Mouse (Mus musculus): ENCODE results near the gene Gm10722.
"Not testable (repeated sequence)": the region's sequence is repeated elsewhere in the genome, so short reads cannot be mapped to it uniquely, and the experiment has no call there.

Gm10722 gene

GRCm38 (mm10) chr9:3000445-3000972 is at the start of gene Gm10722:
Gene Gm10722, plus strand, starts transcription at chr9:3000922.
- peak; percentile 23 for DNase-seq

- DNase-seq: peak; percentile 31
Measured at GRCm38 (mm10) chr9:3001006-3001405, 284 bp downstream of the Gm10722 start.

- DNase-seq: peak; percentile 97
Measured at GRCm38 (mm10) chr9:3001948-3002659, 1.4 kb downstream of the Gm10722 start.

GRCm38 (mm10) chr9:3002794-3003396 is 2.2 kb downstream of the Gm10722 start, which contains the start of gene Gm11168:
Gene Gm11168, plus strand, starts transcription at chr9:3003346.
- DNase-seq: not testable (repeated sequence)

- not testable (repeated sequence) for DNase-seq
Measured at GRCm38 (mm10) chr9:3006179-3006578, 5.5 kb downstream of the Gm10722 start.

- peak; percentile 96 for DNase-seq
Measured at GRCm38 (mm10) chr9:3006636-3007035, 5.9 kb downstream of the Gm10722 start.

GRCm38 (mm10) chr9:3007272-3007671 is 6.5 kb downstream of the Gm10722 start:
- not testable (repeated sequence) for DNase-seq

GRCm38 (mm10) chr9:3009331-3009730 is 8.6 kb downstream of the Gm10722 start:
- DNase-seq: not testable (repeated sequence)

- not testable (repeated sequence) for DNase-seq
Measured at GRCm38 (mm10) chr9:3012054-3012621, 11.4 kb downstream of the Gm10722 start.

- DNase-seq: not testable (repeated sequence)
Measured at GRCm38 (mm10) chr9:3012733-3013279, 12.1 kb downstream of the Gm10722 start, which contains the start of gene Gm10721. Gene Gm10721, plus strand, starts transcription at chr9:3013140.

GRCm38 (mm10) chr9:3015354-3015753 is 14.6 kb downstream of the Gm10722 start, which contains the start of gene Gm10720:
Gene Gm10720, plus strand, starts transcription at chr9:3015654.
- not testable (repeated sequence) for DNase-seq

- not testable (repeated sequence) for DNase-seq
Measured at GRCm38 (mm10) chr9:3015896-3016295, 15.2 kb downstream of the Gm10722 start.

GRCm38 (mm10) chr9:3017108-3017507 is 16.4 kb downstream of the Gm10722 start, which contains the start of gene Gm10719:
Gene Gm10719, plus strand, starts transcription at chr9:3017408.
- DNase-seq: not testable (repeated sequence)

GRCm38 (mm10) chr9:3018944-3019343 is 18.2 kb downstream of the Gm10722 start:
- DNase-seq: not testable (repeated sequence)

- peak; percentile 46 for DNase-seq
Measured at GRCm38 (mm10) chr9:3019835-3020727, 19.4 kb downstream of the Gm10722 start.

- peak; percentile 70 for DNase-seq
Measured at GRCm38 (mm10) chr9:3022316-3023008, 21.7 kb downstream of the Gm10722 start.

- DNase-seq: peak; percentile 50
Measured at GRCm38 (mm10) chr9:3023312-3023984, 22.7 kb downstream of the Gm10722 start, which contains the start of gene Gm10718. Gene Gm10718, plus strand, starts transcription at chr9:3023547.

- peak; percentile 98 for DNase-seq
Measured at GRCm38 (mm10) chr9:3023985-3024648, 23.4 kb downstream of the Gm10722 start.

GRCm38 (mm10) chr9:3024912-3025467 is 24.3 kb downstream of the Gm10722 start, which contains the start of gene Gm10717:
Gene Gm10717, plus strand, starts transcription at chr9:3025417.
- peak; percentile 29 for DNase-seq

Measured in kidney, adult 9 months (tissue).